ENCODE assay signal across 9 mouse cellular contexts in genomic region chr9:114583812-114584182, GRCm38 (mm10). TPM values are rescaled to one million over a fixed set of nuclear protein-coding genes. Genes with fewer than 3 reads are reported as not detected.
A peak's percentile ranks its signal among the peaks of the same experiment; 100 is the strongest.
DNase-seq lines count a peak whose midpoint lies in the region; ATAC-seq lines count a peak whose summit lies in the region.
"Had no signal": no experiment of that assay in that cellular context is flagged by ENCODE, and none has a peak within 500 bp of the region (broad histone marks: within the 10 kb centered on the region; RNA-seq: fewer than 3 reads in every experiment).

No protein-coding gene starts in this region.

- ATAC-seq in frontal cortex, adult (ENCODE audit: low TSS enrichment), result peak; percentile 78
- ATAC-seq in hindbrain, embryonic 12.5 days (ENCODE audit: low FRiP score), result peak; percentile 76

- peaks cover 10% of the 10 kb centered on the region for H3K4me1 ChIP-seq in hindbrain, embryonic 12.5 days

- 1% methylated on average over 23 of the region's 23 CpGs for WGBS in hindbrain, embryonic 12.5 days

- 0 out of 2 replicates have a peak overlapping the region, but pooled peaks have one; percentile 23 for H3K9ac ChIP-seq in hindbrain, embryonic 12.5 days

- no peaks in the 10 kb centered on the region for H3K9me3 ChIP-seq in hindbrain, embryonic 12.5 days (replicated peaks)

- peaks cover 23% of the 10 kb centered on the region for H3K36me3 ChIP-seq in hindbrain, embryonic 12.5 days

- H3K4me2 ChIP-seq in hindbrain, embryonic 12.5 days (replicated peaks), result peak overlapping the region; percentile 52

- peak overlapping the region; percentile 40 for H3K27ac ChIP-seq in hindbrain, embryonic 12.5 days

- H3K27me3 ChIP-seq in hindbrain, embryonic 12.5 days, result no peaks in the 10 kb centered on the region

- H3K4me3 ChIP-seq in hindbrain, embryonic 12.5 days, result peak overlapping the region; percentile 22

- DNase-seq in NIH3T3 (ENCODE audit: low read depth), result peak; percentile 81
- peak; percentile 43 for DNase-seq in cerebellum, adult 8-10 months
- peak; percentile 49 to 57 for DNase-seq in left cerebral cortex, adult 18-20 months (ENCODE audit: low spot score in 2 of 2)
- peak; percentile 76 for DNase-seq in lung, postnatal 36 days
- DNase-seq in right cerebral cortex, adult 18-20 months, result peak; percentile 43
- DNase-seq in urinary bladder, postnatal 4 days (ENCODE audit: low spot score in 2 of 2), result peak; percentile 57 to 74

RNA-seq across cellular contexts. Expression of gene Trim71, which starts 19.6 kb away (rescaled TPM):
- polyA plus RNA-seq in hindbrain, embryonic 12.5 days (2016; fragmentation: Nextera tagmentation; extraction: Ambion mirVana), result 1.2 and 1.3 TPM in 2 replicates
- total RNA-seq in left cerebral cortex, adult 18-20 months (2021), result under 1 TPM; 0.84 to 0.95 TPM
- polyA plus RNA-seq: gonadal fat pad, adult 2 months had no signal

RNA-seq across cellular contexts. Expression of gene Cnot10, which starts 56.2 kb away (rescaled TPM):
- polyA plus RNA-seq in hindbrain, embryonic 12.5 days (2016; fragmentation: Nextera tagmentation; extraction: Ambion mirVana), result 67.2 and 71.9 TPM in 2 replicates
- total RNA-seq in left cerebral cortex, adult 18-20 months (2021), result 10 to 100 TPM; 45.2 to 45.3 TPM

Comparison
In these comparisons a context has a peak if more than half of its experiments do, and no peak if none do; other contexts are left out.
1. Peak in every context shown above with its lines: DNase-seq, ATAC-seq, H3K4me3 ChIP-seq and H3K27ac ChIP-seq.